Mouse (Mus musculus) hindbrain, embryonic 15.5 days (tissue): ENCODE results near the gene Rsph3a. TPM values are rescaled to one million over a fixed set of nuclear protein-coding genes. Genes with fewer than 3 reads are reported as not detected.
A peak's percentile ranks its signal among the peaks of the same experiment; 100 is the strongest.
"Not testable (repeated sequence)": the region's sequence is repeated elsewhere in the genome, so short reads cannot be mapped to it uniquely, and the experiment has no call there.

Experiments
- ATAC-seq: fragments of 200-750 bp; cut with Nextera tagmentation; 2 replicates; pipeline ENCODE4 v1.8.0; 2017; ENCODE audit warnings: low read depth, moderate number of reproducible peaks, moderate TSS enrichment; ENCODE audit not compliant: low FRiP score
- H3K27ac ChIP-seq: fragments of 300-500 bp; sonication (generic); replicated peaks from 2 replicates; pipeline ENCODE4 v1.5.1; 2015; ENCODE audit warnings: mild to moderate bottlenecking, inconsistent platforms
- H3K27me3 ChIP-seq: fragments of 300-500 bp; sonication (generic); 2 replicates; pipeline ENCODE4 v1.6.1; 2015; ENCODE audit warnings: control low read depth, inconsistent platforms
- H3K36me3 ChIP-seq: fragments of 300-500 bp; sonication (generic); 2 replicates; pipeline ENCODE4 v1.6.1; 2015; ENCODE audit warnings: control low read depth, inconsistent platforms
- H3K4me1 ChIP-seq: fragments of 300-500 bp; sonication (generic); replicated peaks from 2 replicates; pipeline ENCODE4 v1.6.1; 2015; ENCODE audit warnings: control low read depth, inconsistent platforms
- H3K4me2 ChIP-seq: fragments of 300-500 bp; sonication (generic); 2 replicates; pipeline ENCODE4 v1.6.1; 2015; ENCODE audit warnings: moderate library complexity, mild to moderate bottlenecking, inconsistent platforms
- H3K4me3 ChIP-seq: fragments of 300-500 bp; sonication (generic); 2 replicates; pipeline ENCODE4 v1.5.1; 2015; ENCODE audit warnings: mild to moderate bottlenecking, inconsistent platforms
- H3K9ac ChIP-seq: fragments of 300-500 bp; sonication (generic); 2 replicates; pipeline ENCODE4 v1.6.1; 2015; ENCODE audit warnings: inconsistent platforms
- H3K9me3 ChIP-seq: fragments of 300-500 bp; sonication (generic); 2 replicates; pipeline ENCODE4 v1.6.1; 2016; ENCODE audit warnings: control low read depth, inconsistent platforms
- WGBS: fragments of 180-500 bp; shearing (Covaris S2); methylation state at CpG from one replicate; pipeline ENCODE4 v1.1.7; 2015; 5-methylcytosine and 5-hydroxymethylcytosine counted together
- polyA plus RNA-seq: library from polyadenylated mRNA; unstranded; fragments of >200 nt; fragmentation: Nextera tagmentation; extraction: Ambion mirVana; gene quantifications from 2 replicates; pipeline ENCODE4 v1.2.1, GENCODE M21; 2015

The Rsph3a gene
- 74.4 and 85.2 TPM in 2 replicates for polyA plus RNA-seq

DNA sequence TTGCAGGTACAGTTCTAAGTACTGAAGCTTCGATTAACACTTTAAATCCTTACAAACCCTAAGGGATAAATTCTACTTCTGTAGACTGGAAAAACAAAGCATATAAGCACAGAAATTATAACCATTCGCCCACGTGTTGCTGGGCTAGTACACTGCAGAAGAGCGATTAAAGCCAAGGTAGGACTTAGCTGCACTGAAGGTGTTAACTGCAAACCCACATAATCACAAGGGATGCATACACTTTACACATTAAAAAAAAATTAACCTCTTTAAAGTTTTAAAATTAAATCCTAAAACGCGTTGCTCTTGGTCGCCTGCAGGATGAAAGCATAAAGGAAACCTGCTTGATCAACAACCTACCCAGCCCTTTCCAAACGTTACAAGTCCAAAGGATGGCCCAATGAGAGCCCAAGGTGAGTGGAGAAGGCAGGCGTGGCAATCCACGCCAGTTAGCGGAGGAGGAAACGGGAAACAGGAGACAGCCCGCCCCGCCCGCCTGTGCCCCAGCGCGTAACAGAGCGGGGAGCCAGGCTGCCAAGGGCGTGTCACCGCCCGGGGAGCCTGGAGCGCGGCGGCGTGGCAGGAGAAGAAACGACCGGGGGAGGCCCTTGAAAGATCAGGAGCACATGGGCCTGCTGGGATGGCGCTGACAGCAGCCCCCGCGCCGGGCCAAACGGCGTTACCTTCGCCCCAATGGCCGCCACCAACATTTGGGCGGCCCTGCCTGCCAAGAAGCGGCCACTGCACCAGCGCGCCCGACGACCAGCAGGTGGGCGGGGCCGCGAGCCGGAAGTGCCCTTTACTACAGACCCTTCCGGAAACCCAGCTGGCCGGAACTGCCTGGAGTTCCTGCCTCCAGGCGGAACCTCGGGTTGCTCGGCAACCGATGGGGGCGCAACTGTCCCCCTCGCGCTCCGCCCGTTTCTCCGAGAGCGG, at the start of gene Rsph3a:
Rsph3a (plus strand) TSS at position 498 of the 936 bp plus-strand sequence.
- not testable (repeated sequence) for H3K36me3 ChIP-seq, H3K4me1 ChIP-seq, H3K27me3 ChIP-seq, H3K9me3 ChIP-seq
- H3K4me3 ChIP-seq, result peak within 1 kb of the TSS; percentile 62
- H3K4me2 ChIP-seq, result peak within 1 kb of the TSS; percentile 62
- ATAC-seq, result peak; percentile 99
- WGBS, result 4% methylated on average over 58 of the region's 58 CpGs
- H3K9ac ChIP-seq, result peak within 1 kb of the TSS; percentile 77
- peak within 1 kb of the TSS; percentile 95 for H3K27ac ChIP-seq

DNA sequence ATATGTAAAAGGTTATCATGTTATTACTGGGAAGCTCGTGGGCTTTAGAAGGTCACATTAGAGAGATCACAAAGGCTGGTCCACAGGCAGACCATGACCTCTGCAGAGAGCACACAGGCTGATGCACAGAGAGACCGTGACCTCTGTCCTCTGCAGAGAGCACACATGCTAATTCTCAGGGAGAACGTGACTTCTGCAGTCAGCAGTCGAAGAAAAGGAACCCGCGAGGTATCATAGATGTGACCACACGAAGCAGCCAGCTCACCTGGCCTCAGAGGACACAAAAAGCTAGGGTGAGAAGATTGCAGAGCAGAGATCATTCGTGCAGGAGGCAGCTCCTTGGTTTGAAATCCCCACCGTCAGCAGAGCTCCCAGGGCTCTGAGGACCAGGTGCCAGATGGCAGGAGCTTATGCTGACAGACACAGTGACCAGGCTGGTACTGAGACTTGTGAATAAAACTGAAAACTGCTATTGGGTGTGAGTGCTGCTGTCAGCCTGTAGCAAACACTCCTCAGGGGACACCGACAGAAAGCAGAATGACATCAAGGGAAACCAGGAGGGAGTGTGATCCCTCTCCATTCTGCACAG, 49.3 kb upstream of the Rsph3a start:
- 66% methylated on average over 10 of the region's 10 CpGs for WGBS
- ATAC-seq, result no peak

DNA sequence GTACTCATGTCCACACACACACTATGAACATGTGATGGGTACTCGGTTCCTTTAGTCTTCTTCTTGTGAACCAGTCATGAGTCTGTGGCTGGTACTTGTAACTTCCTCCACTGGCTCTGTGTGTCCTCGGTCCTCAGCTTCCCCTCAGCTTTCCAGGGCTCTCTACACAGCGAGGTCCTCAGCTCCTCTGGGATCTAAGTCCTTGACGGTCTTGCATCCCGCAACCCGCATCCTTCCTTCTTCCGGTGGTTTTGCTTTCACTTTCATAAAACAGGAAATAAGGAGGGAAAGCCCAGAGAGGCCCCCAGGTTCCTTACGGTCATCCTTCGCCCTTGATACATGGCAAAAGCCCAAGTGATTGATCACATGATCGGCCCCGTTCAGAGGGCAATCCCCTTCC, 48.3 kb upstream of the Rsph3a start:
- Histone ChIP-seq H3K27ac (no peak overlapping the region), H3K27me3 (no peaks in the 10 kb centered on the region), H3K36me3 (no peaks in the 10 kb centered on the region), H3K4me1 (no peaks in the 10 kb centered on the region), H3K4me2 (no peak overlapping the region), H3K9ac (no peak overlapping the region), H3K4me3 (no peak overlapping the region), H3K9me3 (no peaks in the 10 kb centered on the region)
- no peak for ATAC-seq
- 90% methylated on average over 11 of the region's 11 CpGs for WGBS

More for the DNA sequence above, 49.3 kb upstream of the Rsph3a start:
- Histone ChIP-seq H3K27me3 (no peaks in the 10 kb centered on the region), H3K27ac (no peak overlapping the region), H3K4me1 (no peaks in the 10 kb centered on the region), H3K9me3 (no peaks in the 10 kb centered on the region), H3K4me3 (no peak overlapping the region), H3K4me2 (no peak overlapping the region), H3K36me3 (no peaks in the 10 kb centered on the region), H3K9ac (no peak overlapping the region)

DNA sequence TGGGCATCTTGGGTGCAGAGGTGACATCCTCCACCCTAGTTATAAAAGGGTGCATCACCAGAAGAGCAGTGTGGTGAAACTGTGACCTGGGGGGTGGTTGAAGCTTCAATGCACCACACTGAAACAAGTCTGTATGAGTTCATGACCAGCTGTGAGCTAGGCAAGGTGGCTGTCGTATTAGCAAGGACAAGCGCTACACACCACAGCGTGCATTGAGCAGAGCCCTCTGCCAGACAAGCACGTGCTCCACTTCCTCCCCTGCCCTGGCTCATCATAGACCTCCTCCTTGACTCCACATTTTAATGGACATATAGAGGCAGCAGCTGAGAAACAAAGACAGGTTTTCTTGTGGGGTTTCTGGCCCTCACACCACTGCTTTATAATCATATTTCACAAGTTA, 47.7 kb upstream of the Rsph3a start:
- WGBS, result 81% methylated on average over 4 of the region's 4 CpGs
- H3K9ac ChIP-seq, result no peak overlapping the region

DNA sequence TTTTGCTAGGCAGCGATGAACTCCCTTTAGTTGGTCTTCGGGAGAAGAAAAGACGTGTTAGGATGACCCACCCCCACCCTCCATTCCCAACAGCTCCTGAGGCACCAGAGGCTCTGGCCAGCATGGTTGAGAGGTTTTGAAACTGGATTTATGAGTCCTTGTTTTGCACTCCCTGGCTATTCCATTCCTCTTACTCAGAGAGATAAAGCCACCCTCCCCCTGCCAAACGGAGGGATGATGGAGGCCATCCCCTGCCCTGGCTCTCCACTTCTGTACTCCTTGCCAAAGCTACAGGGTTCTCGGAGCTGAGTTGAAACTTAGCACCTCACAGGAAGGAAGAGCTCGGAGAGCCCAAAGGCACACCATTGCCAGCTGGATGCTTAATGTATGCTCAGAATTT, 46.2 kb upstream of the Rsph3a start:
- 80% methylated on average over 6 of the region's 6 CpGs for WGBS
- Histone ChIP-seq H3K9ac (no peak overlapping the region), H3K36me3 (no peaks in the 10 kb centered on the region), H3K9me3 (no peaks in the 10 kb centered on the region), H3K4me3 (no peak overlapping the region), H3K4me1 (no peaks in the 10 kb centered on the region), H3K27ac (no peak overlapping the region), H3K4me2 (no peak overlapping the region), H3K27me3 (no peaks in the 10 kb centered on the region)
- ATAC-seq, result no peak

More for the DNA sequence above, 47.7 kb upstream of the Rsph3a start:
- no peak for ATAC-seq
- no peaks in the 10 kb centered on the region for H3K27me3 ChIP-seq
- H3K27ac ChIP-seq, result no peak overlapping the region
- no peaks in the 10 kb centered on the region for H3K36me3 ChIP-seq
- no peaks in the 10 kb centered on the region for H3K9me3 ChIP-seq
- no peak overlapping the region for H3K4me2 ChIP-seq
- no peak overlapping the region for H3K4me3 ChIP-seq
- H3K4me1 ChIP-seq, result no peaks in the 10 kb centered on the region

DNA sequence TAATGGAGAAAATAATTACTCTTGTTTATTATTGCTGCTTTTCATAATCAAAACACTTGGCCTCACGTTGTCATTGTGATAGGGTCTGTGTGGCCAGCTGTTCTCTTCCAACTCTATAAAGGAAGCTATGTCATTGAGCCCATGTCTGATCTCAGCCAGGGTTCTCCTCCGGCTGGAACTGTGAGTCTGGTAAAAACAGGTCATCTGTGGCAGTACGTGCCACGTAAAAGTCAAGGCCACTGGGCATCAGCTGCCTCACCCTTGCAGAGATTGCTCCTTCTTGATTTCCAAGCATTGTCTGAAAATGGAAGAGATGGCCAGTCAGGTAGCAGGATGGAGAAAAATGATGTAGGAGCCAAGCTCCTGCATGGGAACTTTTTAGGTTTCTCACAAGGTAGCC, 45.5 kb upstream of the Rsph3a start:
- Histone ChIP-seq H3K4me2 (no peak overlapping the region), H3K4me1 (no peaks in the 10 kb centered on the region), H3K9ac (no peak overlapping the region), H3K27me3 (no peaks in the 10 kb centered on the region), H3K4me3 (no peak overlapping the region), H3K36me3 (no peaks in the 10 kb centered on the region), H3K9me3 (no peaks in the 10 kb centered on the region), H3K27ac (no peak overlapping the region)
- no peak for ATAC-seq
- 80% methylated on average over 4 of the region's 4 CpGs for WGBS

DNA sequence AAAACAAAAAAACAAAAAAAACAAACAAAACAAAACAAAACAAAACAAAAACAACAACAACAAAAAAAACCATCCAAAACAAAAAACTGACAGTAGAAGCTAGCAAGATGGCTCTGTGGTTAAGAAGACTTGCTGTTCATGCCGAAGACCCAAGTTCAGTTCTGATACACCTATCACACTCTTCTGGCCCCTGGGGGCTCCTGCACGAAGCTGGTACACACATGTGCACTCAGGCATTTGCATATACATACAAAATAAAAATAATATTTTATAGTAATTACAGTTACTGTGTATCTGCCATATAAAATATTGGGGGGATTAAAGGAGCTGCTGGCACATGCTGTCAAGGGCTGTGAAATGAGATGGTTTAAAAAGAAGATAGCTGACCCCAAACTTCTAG, 43.9 kb upstream of the Rsph3a start:
- WGBS, result 83% methylated on average over 2 of the region's 2 CpGs
- H3K27me3 ChIP-seq, result no peaks in the 10 kb centered on the region
- H3K9me3 ChIP-seq, result no peaks in the 10 kb centered on the region
- H3K36me3 ChIP-seq, result no peaks in the 10 kb centered on the region
- no peak overlapping the region for H3K9ac ChIP-seq
- H3K4me3 ChIP-seq, result no peak overlapping the region
- H3K4me1 ChIP-seq, result no peaks in the 10 kb centered on the region
- H3K27ac ChIP-seq, result no peak overlapping the region
- ATAC-seq, result no peak
- no peak overlapping the region for H3K4me2 ChIP-seq

DNA sequence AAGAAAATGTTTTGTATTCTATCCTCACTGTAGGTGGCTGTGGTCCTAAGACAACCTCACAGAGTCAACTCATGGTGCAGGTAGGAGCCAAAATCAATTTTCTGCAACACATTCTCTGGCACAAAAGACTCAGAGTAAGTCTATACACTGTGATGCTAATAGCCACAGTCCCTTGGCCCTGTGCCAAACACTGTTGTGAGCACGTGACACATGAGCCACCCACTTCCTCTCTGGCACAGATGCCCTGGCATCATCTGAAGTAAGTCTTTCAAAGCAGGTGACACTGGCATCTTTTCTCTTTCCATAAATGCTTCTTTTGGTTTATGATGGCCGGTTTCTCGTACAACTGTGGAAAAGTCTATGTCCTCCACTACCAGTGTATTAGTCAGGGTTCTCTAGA, 43.1 kb upstream of the Rsph3a start:
- Histone ChIP-seq H3K4me2 (no peak overlapping the region), H3K36me3 (no peaks in the 10 kb centered on the region), H3K9ac (no peak overlapping the region), H3K9me3 (no peaks in the 10 kb centered on the region), H3K27me3 (no peaks in the 10 kb centered on the region), H3K27ac (no peak overlapping the region), H3K4me1 (no peaks in the 10 kb centered on the region), H3K4me3 (no peak overlapping the region)
- WGBS, result 73% methylated on average over 3 of the region's 3 CpGs
- ATAC-seq, result no peak

DNA sequence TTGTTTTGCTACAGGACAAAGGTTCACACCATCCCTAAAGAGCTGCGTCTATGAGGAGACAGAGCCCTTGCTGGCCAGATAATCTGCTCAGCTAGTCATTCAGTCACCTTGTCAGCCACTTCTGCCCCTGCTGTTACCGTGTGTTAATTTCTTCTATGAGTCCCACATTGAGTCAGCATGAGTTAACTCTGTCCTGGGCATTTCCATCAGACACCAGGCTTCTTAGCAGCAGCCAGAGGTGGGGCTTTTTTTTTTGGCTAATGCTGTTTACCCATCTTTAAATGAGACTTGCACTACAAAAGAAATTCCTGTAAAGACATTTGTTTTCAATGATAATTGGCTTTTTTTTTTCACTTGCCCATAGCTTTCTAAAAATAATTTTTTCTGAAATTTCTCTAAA, 40.4 kb upstream of the Rsph3a start:
- no peak overlapping the region for H3K27ac ChIP-seq
- H3K36me3 ChIP-seq, result no peaks in the 10 kb centered on the region
- WGBS, result 42% methylated on average over 2 of the region's 2 CpGs
- H3K27me3 ChIP-seq, result no peaks in the 10 kb centered on the region
- H3K4me2 ChIP-seq, result no peak overlapping the region
- no peak overlapping the region for H3K9ac ChIP-seq
- no peak for ATAC-seq
- no peak overlapping the region for H3K4me3 ChIP-seq
- H3K4me1 ChIP-seq, result no peaks in the 10 kb centered on the region
- H3K9me3 ChIP-seq, result no peaks in the 10 kb centered on the region

DNA sequence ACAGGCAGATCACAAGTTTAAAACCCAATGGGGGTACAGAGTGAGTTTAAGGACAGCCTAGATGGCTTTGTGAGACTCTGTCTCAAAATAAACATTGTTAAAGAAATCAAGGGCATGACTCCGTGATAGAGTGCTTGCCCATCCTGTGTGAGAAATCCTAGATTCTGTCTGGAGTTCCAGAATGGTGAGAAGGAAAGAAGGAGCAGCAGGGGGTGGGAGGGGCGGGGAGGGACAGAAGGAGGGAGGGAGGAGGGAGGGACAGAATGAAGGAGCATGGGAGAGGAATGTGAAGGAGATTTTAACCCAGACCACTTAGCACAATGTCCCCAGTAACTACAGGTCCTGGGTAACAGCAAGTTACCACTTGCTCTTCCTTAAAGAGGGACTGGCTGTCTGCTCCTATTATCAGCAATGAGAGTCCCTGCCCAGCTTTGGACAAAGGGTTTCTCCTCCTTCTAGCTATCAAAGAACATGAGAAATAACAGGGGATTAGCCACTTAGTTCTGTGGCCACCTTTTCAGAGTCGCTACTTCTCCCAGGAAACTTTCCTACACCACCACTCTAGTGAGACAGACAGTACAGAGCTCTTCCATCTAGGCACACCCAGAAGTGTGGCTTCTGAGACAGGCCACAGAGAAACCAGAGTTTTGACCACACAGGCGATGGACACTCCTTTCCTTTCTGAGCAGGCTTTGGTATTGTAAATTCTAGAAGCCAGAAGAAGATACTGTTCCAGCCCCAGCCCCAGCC, 39.3 kb upstream of the Rsph3a start:
- no peak overlapping the region for H3K4me3 ChIP-seq

DNA sequence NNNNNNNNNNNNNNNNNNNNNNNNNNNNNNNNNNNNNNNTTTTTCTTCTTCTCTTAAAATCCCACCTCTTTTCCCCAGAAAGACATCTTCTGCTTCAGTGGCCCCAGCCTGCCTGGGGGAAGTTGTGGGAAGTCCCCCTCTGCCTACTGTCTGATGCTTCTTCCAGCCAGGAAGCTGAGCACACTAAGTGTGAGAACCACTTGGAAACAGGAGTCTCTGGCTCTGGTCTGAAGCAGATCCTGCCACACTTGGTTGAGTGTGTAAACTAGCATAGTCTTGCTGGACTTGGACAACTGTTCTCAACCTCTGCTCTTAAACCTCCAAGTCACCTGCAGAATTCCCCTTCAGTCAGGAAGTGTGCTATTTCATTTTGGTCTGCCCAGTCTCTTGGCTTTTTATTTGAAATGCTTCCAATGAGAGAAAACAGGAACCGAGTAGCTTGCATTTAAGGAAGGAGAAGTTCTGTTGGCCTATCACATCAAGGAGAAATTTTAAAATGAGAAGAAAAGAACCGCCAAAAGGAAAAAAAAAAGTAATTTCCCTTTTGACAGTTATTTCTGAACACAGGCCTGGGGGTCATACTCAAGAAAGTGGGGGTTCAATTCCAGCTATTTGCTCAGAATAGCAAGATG, 30.7 kb upstream of the Rsph3a start:
- no peaks in the 10 kb centered on the region for H3K36me3 ChIP-seq
- H3K9me3 ChIP-seq, result no peaks in the 10 kb centered on the region
- no peaks in the 10 kb centered on the region for H3K4me1 ChIP-seq
- no peak overlapping the region for H3K4me2 ChIP-seq
- no peak overlapping the region for H3K27ac ChIP-seq
- 80% methylated on average over 2 of the region's 2 CpGs for WGBS
- H3K4me3 ChIP-seq, result no peak overlapping the region
- no peak overlapping the region for H3K9ac ChIP-seq
- no peak for ATAC-seq
- no peaks in the 10 kb centered on the region for H3K27me3 ChIP-seq

More for the DNA sequence above, 39.3 kb upstream of the Rsph3a start:
- no peak overlapping the region for H3K9ac ChIP-seq
- no peak for ATAC-seq
- no peak overlapping the region for H3K27ac ChIP-seq
- no peaks in the 10 kb centered on the region for H3K27me3 ChIP-seq
- no peak overlapping the region for H3K4me2 ChIP-seq
- no peaks in the 10 kb centered on the region for H3K4me1 ChIP-seq
- WGBS, result 44% methylated on average over 4 of the region's 4 CpGs
- no peaks in the 10 kb centered on the region for H3K36me3 ChIP-seq
- no peaks in the 10 kb centered on the region for H3K9me3 ChIP-seq

DNA sequence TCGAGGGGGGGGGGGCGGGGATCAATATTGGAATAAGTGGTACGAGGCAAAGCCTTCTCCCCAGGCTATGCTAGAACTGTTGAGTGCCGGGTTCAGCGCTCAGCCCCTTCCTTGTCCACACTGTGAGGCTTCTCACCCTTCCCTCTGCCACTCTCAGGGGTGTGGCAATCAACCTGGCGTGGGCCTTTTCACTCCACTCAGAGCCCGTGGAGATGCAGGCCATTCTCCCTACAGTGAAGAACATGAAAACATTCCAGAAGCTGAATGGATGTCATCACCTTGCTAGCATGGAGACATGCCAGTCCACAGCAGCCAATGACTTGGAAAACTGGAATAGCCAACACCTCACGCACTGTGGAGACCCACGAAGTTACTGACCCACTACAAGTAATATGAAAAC, 29.6 kb upstream of the Rsph3a start:
- no peak for ATAC-seq
- Histone ChIP-seq H3K4me3 (no peak overlapping the region), H3K4me1 (no peaks in the 10 kb centered on the region), H3K27ac (no peak overlapping the region), H3K36me3 (no peaks in the 10 kb centered on the region), H3K9me3 (no peaks in the 10 kb centered on the region), H3K4me2 (no peak overlapping the region), H3K27me3 (no peaks in the 10 kb centered on the region), H3K9ac (no peak overlapping the region)
- 82% methylated on average over 9 of the region's 9 CpGs for WGBS
